Mouse (Mus musculus): Measurements from ENCODE around the gene Tln1. TPM values are rescaled to one million over a fixed set of nuclear protein-coding genes. Genes with fewer than 3 reads are reported as not detected.

Tln1 gene
- total and polyA plus RNA-seq, 3 experiments: 22.3 to 59.3 (median 50.1) TPM

GRCm38 (mm10) chr4:43585682-43586081, 23.2 kb upstream of the Tln1 start:
- no peak for DNase-seq (ENCODE audit: extremely low read depth)
- H3K4me1 ChIP-seq (ENCODE audit: control insufficient read depth in 1 of 2, insufficient read depth in 2 of 2): peaks cover 0 to 10% of the 10 kb centered on the region in 2 experiments; a peak in 2 of 4 replicates
- H3K79me2 ChIP-seq (replicated peaks; ENCODE audit: control insufficient read depth, extremely low read depth, insufficient read depth, poor library complexity, severe bottlenecking): no peaks in the 10 kb centered on the region
- dilution Hi-C loops (cut with MboI; ENCODE audit: extremely low pct_ligation_motif_present, extremely low pct_unique_long_range_greater_than_20kb, low sequenced_read_pairs): no loop called here
- TF ChIP-seq NELFE (IDR thresholded peaks at IDR 0.05; ENCODE audit: low read depth, low read length) (no peak), USF2 (conservative IDR thresholded peaks at IDR 0.05; ENCODE audit: low read depth, low read length) (no peak), ELF1 (IDR thresholded peaks at IDR 0.05; ENCODE audit: low read depth, low read length) (no peak), CTCF (conservative IDR thresholded peaks at IDR 0.05 in 1 of 2, IDR thresholded peaks at IDR 0.05 in 1 of 2; ENCODE audit: low read depth in 2 of 2, low read length in 2 of 2) (no peak), ZKSCAN1 (IDR thresholded peaks at IDR 0.05; ENCODE audit: borderline replicate concordance, low read depth, low read length) (no peak), TCF12 (IDR thresholded peaks at IDR 0.05; ENCODE audit: low read depth, low read length) (no peak), RAD21 (IDR thresholded peaks at IDR 0.05; ENCODE audit: low read depth, low read length) (no peak), ETS1 (conservative IDR thresholded peaks at IDR 0.05; ENCODE audit: low read depth, low read length) (no peak), POLR2A (IDR thresholded peaks at IDR 0.05; ENCODE audit: low read depth, low read length) (no peak), TBP (conservative IDR thresholded peaks at IDR 0.05; ENCODE audit: low read depth, low read length) (no peak), PAX5 (IDR thresholded peaks at IDR 0.05; ENCODE audit: low read length) (no peak), CHD1 (IDR thresholded peaks at IDR 0.05; ENCODE audit: low read depth, low read length) (no peak), MAFK (IDR thresholded peaks at IDR 0.05; ENCODE audit: insufficient replicate concordance, low read length) (no peak), JUN (IDR thresholded peaks at IDR 0.05; ENCODE audit: insufficient read depth, low read depth, low read length) (no peak), EP300 (IDR thresholded peaks at IDR 0.05; ENCODE audit: low read length) (no peak), USF1 (IDR thresholded peaks at IDR 0.05; ENCODE audit: low read depth, low read length) (no peak)
- H3K9me3 ChIP-seq (replicated peaks; ENCODE audit: low read length): no peaks in the 10 kb centered on the region
- no peaks in the 10 kb centered on the region for H3K27me3 ChIP-seq (replicated peaks)
- H3K9ac ChIP-seq (ENCODE audit: insufficient read depth, low read depth): no peak overlapping the region
- peaks cover 39 to 67% of the 10 kb centered on the region in 2 experiments for H3K36me3 ChIP-seq (replicated peaks in 1 of 2; ENCODE audit: control insufficient read depth in 1 of 2, insufficient read depth in 1 of 2, low read length in 1 of 2)
- no peak overlapping the region for H3K4me2 ChIP-seq (ENCODE audit: insufficient read depth, low read depth, poor library complexity, severe bottlenecking)
- in situ Hi-C loops (cut with MboI; ENCODE audit: low pct_ligation_motif_present, low pct_unique_long_range_greater_than_20kb, low sequenced_read_pairs): no loop called here
- no peak overlapping the region for H3K27ac ChIP-seq (ENCODE audit: insufficient read depth, low read depth)
- H3K4me3 ChIP-seq (replicated peaks in 1 of 3; ENCODE audit: low read depth in 2 of 3, low read length in 2 of 3, poor library complexity in 1 of 3): no peak overlapping the region

- DNase-seq (ENCODE audit: extremely low read depth): no peak
- H3K79me2 ChIP-seq (replicated peaks; ENCODE audit: control insufficient read depth, extremely low read depth, insufficient read depth, poor library complexity, severe bottlenecking): no peaks in the 10 kb centered on the region
- H3K9me3 ChIP-seq (replicated peaks; ENCODE audit: low read length): no peaks in the 10 kb centered on the region
- TF ChIP-seq NELFE (IDR thresholded peaks at IDR 0.05; ENCODE audit: low read depth, low read length) (no peak), MXI1 (IDR thresholded peaks at IDR 0.05; ENCODE audit: low read depth, low read length) (no peak), SMC3 (IDR thresholded peaks at IDR 0.05; ENCODE audit: low read depth, low read length) (no peak), SIN3A (IDR thresholded peaks at IDR 0.05; ENCODE audit: low read length) (no peak)
- no peak within 1 kb of the TSS for H3K4me3 ChIP-seq (replicated peaks in 1 of 3; ENCODE audit: low read depth in 2 of 3, low read length in 2 of 3, poor library complexity in 1 of 3)
- H3K4me2 ChIP-seq (ENCODE audit: insufficient read depth, low read depth, poor library complexity, severe bottlenecking): no peak within 1 kb of the TSS
- peaks cover 44 to 76% of the 10 kb centered on the region in 2 experiments for H3K36me3 ChIP-seq (replicated peaks in 1 of 2; ENCODE audit: control insufficient read depth in 1 of 2, insufficient read depth in 1 of 2, low read length in 1 of 2)
- H3K9ac ChIP-seq (ENCODE audit: insufficient read depth, low read depth): no peak within 1 kb of the TSS
- in situ Hi-C loops (cut with MboI; ENCODE audit: low pct_ligation_motif_present, low pct_unique_long_range_greater_than_20kb, low sequenced_read_pairs) (no loop called here), dilution Hi-C loops (cut with MboI; ENCODE audit: extremely low pct_ligation_motif_present, extremely low pct_unique_long_range_greater_than_20kb, low sequenced_read_pairs) (no loop called here)
- H3K27ac ChIP-seq (ENCODE audit: insufficient read depth, low read depth): no peak within 1 kb of the TSS
- H3K27me3 ChIP-seq (replicated peaks): no peaks in the 10 kb centered on the region
- H3K4me1 ChIP-seq (ENCODE audit: control insufficient read depth in 1 of 2, insufficient read depth in 2 of 2): peaks cover 3 to 19% of the 10 kb centered on the region in 2 experiments
These were observed 22.2 kb upstream of the Tln1 start, which contains the start of gene Msmp for GRCm38 (mm10) chr4:43584444-43585416. Gene Msmp, minus strand, starts transcription at chr4:43584494.
